Mouse (Mus musculus) kidney, adult 2 months (tissue): Measurements from ENCODE around the gene Mea1. TPM values are rescaled to one million over a fixed set of nuclear protein-coding genes. Genes with fewer than 3 reads are reported as not detected.

Experiments used
- DNase-seq: peaks from one replicate; pipeline ENCODE4 v3.0.0; 2021
- H3K27ac ChIP-seq: fragments of 200-500 bp; 2 replicates; pipeline ENCODE4 v1.5.1; 2012; ENCODE audit warnings: low read depth, low read length, control low read depth, inconsistent platforms; ENCODE audit not compliant: insufficient read depth
- H3K27me3 ChIP-seq: fragments of 200-500 bp; replicated peaks from 2 replicates; pipeline ENCODE4 v1.6.1; 2012; ENCODE audit warnings: mild to moderate bottlenecking, moderate library complexity, low read length, inconsistent platforms; ENCODE audit not compliant: control insufficient read depth, insufficient read depth
- H3K36me3 ChIP-seq: fragments of 200-500 bp; 2 replicates; pipeline ENCODE4 v1.6.1; 2012; ENCODE audit warnings: mild to moderate bottlenecking, moderate library complexity, low read length, inconsistent platforms; ENCODE audit not compliant: control insufficient read depth, insufficient read depth
- H3K4me1 ChIP-seq: fragments of 200-500 bp; 2 replicates; pipeline ENCODE4 v1.6.1; 2011; ENCODE audit warnings: low read length; ENCODE audit not compliant: control insufficient read depth, insufficient read depth
- H3K4me3 ChIP-seq: fragments of 200-500 bp; 2 replicates; pipeline ENCODE4 v1.5.1; 2011; ENCODE audit warnings: mild to moderate bottlenecking, low read depth, low read length, control low read depth; ENCODE audit not compliant: insufficient read depth
- CTCF ChIP-seq: fragments of 200-500 bp; conservative IDR thresholded peaks from 2 replicates; pipeline ENCODE4 v1.5.1; 2011; ENCODE audit warnings: low read depth, mild to moderate bottlenecking, control low read depth, low read length, moderate library complexity, mixed read lengths; ENCODE audit not compliant: insufficient read depth, insufficient read length
- POLR2A ChIP-seq: fragments of 200-500 bp; IDR thresholded peaks from one replicate; pipeline ENCODE4 v1.6.1; 2011; ENCODE audit warnings: low read depth, low read length, control low read depth
- WGBS: fragments of 180-500 bp; shearing (Covaris S2); methylation state at CpG from one replicate; pipeline ENCODE4 v1.1.7; 2018; 5-methylcytosine and 5-hydroxymethylcytosine counted together
- polyA plus RNA-seq: library from polyadenylated mRNA; depleted of rRNA; stranded (reverse); fragments of >200 nt; gene quantifications from 2 replicates; pipeline ENCODE4 v1.2.3, GENCODE M21; 2012

Gene Mea1
- polyA plus RNA-seq, 1 experiment, result 99.3 TPM

DNA sequence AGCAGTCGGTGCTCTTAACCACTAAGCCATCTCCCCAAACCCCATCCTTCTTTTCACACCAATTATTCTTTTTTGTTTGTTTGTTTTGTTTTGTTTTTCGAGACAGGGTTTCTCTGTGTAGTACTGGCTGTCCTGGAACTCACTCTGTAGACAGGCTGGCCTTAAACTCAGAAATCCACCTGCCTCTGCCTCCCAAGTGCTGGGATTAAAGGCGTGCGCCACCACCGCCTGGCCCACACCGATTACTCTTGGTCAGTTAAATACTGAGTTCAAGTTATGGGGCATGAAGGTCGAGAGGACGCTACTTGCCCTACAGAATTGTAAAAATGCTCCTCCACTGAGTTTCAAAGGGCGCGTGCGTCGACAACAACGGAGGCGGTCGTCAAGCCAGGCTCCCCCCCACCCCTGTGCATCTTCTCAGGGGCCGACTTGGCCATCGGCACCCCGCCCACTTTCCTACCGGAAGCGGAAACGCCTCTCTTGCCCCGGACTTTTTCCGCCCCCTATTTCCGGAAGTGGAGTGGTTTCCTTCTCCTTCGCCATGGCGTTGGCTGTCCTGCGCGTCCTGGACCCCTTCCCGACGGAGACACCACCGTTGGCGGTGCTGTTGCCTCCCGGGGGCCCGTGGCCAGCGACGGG, 32.5 kb downstream of the Mea1 start, which contains the start of gene Pex6:
TSS of gene Pex6 (plus strand) at position 505 of the 639 bp plus-strand sequence.
- peaks cover 5% of the 10 kb centered on the region; the same call in 1 of the 2 replicates for H3K4me1 ChIP-seq
- no peaks in the 10 kb centered on the region for H3K27me3 ChIP-seq
- 6% methylated on average over 36 of the region's 36 CpGs for WGBS
- DNase-seq, result peak; percentile 96
- H3K27ac ChIP-seq, result peak within 1 kb of the TSS; percentile 34
- TF ChIP-seq POLR2A (peak; percentile 66), CTCF (no peak)
- H3K4me3 ChIP-seq, result peak within 1 kb of the TSS; percentile 82
- H3K36me3 ChIP-seq, result no peaks in the 10 kb centered on the region

DNA sequence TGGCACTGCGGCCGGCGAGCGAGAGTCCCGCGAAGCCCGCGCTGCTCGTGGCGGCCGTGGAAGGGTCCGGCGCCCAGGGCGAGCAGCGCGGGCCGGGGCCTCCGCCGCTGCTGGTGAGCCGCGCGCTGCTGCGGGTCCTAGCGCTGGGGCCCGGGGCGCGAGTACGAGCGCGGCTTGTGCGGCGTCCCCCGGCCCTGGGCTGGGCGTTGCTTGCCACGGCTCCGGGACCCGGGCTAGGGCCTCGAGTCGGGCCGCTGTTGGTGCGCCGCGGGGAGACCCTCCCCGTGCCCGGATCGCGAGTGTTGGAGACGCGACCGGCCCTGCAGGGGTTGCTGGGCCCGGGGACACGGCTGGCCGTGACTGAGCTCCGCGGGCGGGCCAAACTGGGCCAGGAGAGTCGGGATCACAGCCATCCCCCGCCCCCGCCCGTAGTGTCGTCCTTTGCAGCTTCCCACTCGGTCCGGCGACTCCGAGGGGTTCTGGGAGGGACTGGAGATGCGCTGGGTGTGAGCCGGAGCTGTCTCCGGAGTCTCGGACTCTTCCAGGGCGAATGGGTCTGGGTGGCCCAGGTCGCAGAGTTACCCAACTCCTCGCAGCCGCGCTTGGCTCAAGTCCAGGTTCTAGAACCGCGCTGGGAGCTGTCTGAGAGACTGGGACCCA, 33.1 kb downstream of the Mea1 start:
- peak; percentile 67 for DNase-seq
- TF ChIP-seq POLR2A (no peak), CTCF (no peak)
- Histone ChIP-seq H3K27ac (peak overlapping the region; percentile 17; the same call in 1 of the 2 replicates), H3K27me3 (no peaks in the 10 kb centered on the region), H3K4me1 (peaks cover 5% of the 10 kb centered on the region; the same call in 1 of the 2 replicates), H3K36me3 (no peaks in the 10 kb centered on the region), H3K4me3 (peak overlapping the region; percentile 82)
- under 1% methylated on average over 76 of the region's 76 CpGs for WGBS

DNA sequence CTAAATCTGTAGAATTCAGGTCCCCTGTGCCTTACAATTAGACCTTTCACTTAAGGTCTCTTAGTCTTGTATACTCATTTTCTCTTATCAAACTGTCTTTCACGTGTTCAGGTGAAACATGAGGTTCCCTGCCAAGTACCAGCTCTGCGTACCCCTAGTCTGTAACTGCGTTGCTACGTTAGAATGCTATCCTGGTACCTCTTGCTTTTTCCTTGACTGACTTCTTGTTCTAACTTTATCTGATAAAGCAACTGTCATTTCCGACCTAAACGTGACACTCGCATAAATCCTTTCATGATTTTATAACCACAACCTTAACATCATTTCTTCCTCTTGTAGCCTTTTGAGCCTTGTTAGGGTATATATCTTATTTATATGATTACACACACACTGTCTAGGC, 33.8 kb downstream of the Mea1 start:
- H3K27me3 ChIP-seq, result no peaks in the 10 kb centered on the region
- TF ChIP-seq CTCF, result no peak
- no peak for TF ChIP-seq POLR2A
- DNase-seq, result no peak
- peaks cover 5% of the 10 kb centered on the region; the same call in 1 of the 2 replicates for H3K4me1 ChIP-seq
- 46% methylated on average over 7 of the region's 7 CpGs for WGBS
- no peaks in the 10 kb centered on the region for H3K36me3 ChIP-seq
- H3K27ac ChIP-seq, result no peak overlapping the region
- peak overlapping the region; percentile 82; the same call in 1 of the 2 replicates for H3K4me3 ChIP-seq

DNA sequence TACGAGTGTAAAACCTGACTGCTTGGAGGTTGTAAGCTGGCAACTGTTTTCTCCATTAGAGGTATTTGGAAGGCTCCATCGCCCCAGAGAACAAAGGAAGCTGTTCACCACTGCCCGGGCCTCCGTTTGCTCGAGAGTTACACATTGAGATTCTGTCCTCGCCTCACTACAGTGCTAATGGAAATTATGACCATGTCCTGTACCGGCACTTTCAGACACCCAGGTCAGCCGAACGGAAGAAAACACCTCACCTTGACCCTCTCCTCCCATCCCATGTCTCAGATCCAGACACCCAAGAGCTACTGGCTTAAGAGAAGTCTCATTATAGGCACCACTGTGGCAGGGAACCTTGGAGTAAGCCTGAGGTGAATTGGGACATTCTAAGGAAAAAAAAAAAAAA, 35.3 kb downstream of the Mea1 start:
- Histone ChIP-seq H3K36me3 (no peaks in the 10 kb centered on the region), H3K4me1 (peaks cover 5% of the 10 kb centered on the region; the same call in 1 of the 2 replicates), H3K27me3 (no peaks in the 10 kb centered on the region), H3K4me3 (no peak overlapping the region), H3K27ac (no peak overlapping the region)
- WGBS, result 80% methylated on average over 9 of the region's 9 CpGs
- TF ChIP-seq CTCF, result no peak
- no peak for TF ChIP-seq POLR2A
- no peak for DNase-seq

DNA sequence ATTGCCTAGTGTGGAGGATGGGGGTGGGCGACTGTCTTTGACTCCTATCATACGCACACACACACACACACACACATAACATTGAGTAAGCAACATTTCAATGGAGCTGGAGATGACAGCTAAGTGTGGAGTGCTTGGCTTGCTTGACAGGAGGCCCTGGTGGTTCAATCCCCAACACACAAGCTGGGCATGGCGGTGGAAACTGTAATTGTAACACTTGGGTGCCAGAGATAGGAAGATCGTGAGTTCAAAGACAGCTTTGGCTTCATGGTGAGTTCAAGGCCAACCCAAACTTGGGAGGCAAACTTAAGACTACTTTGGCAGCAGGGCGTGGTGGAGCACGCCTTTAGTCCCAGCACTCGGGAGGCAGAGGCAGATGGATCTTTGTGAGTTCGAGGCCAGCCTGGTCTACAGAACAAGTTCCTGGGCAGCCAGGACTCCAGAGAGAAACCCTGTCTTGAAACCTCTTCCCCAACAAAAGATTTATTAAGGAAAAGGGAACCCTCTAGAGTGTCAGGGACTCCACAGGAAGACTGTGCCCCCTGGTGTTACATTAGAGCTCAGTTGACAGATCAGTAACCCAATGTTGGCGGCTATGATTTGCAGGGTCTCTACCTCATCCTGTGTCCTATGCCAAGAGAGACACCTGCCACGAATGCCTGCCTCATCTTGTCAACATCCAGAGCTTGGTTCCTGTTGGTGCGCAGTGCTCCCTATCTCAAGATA, 36.3 kb downstream of the Mea1 start:
- H3K27me3 ChIP-seq, result no peaks in the 10 kb centered on the region
- DNase-seq, result peak; percentile 28
- WGBS, result 90% methylated on average over 11 of the region's 11 CpGs
- H3K27ac ChIP-seq, result no peak overlapping the region
- no peak overlapping the region for H3K4me3 ChIP-seq
- H3K36me3 ChIP-seq, result no peaks in the 10 kb centered on the region
- TF ChIP-seq POLR2A (no peak), CTCF (no peak)
- peaks cover 5% of the 10 kb centered on the region; the same call in 1 of the 2 replicates for H3K4me1 ChIP-seq

DNA sequence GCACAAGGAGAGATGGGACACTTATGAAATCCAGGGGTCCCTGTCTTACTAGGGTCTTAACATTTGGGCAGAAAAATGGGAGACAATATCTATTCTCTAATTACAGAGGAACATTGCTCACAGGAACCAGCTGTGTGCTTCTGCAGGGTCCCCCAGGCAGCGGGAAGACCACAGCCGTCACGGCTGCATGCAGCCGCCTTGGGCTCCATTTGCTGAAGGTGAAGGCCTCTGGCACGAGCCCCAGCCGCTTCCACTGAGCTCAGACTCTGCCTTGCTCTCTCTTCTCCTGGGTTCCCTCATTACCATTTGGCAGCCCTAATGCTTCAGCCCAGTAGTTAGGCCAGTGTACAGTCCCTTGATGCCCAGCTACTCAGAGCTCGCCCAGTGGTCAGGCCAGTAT, 42.5 kb downstream of the Mea1 start:
- H3K4me3 ChIP-seq, result no peak overlapping the region
- H3K4me1 ChIP-seq, result no peaks in the 10 kb centered on the region
- no peaks in the 10 kb centered on the region for H3K27me3 ChIP-seq
- peaks cover 2% of the 10 kb centered on the region; the same call in 1 of the 2 replicates for H3K36me3 ChIP-seq
- no peak for DNase-seq
- no peak for TF ChIP-seq POLR2A
- no peak for TF ChIP-seq CTCF
- WGBS, result 90% methylated on average over 7 of the region's 7 CpGs
- H3K27ac ChIP-seq, result no peak overlapping the region
